Mouse (Mus musculus) megakaryocyte-erythroid progenitor cell, adult 5-6 weeks (primary cell): Measurements from ENCODE around the gene Tmem81. TPM values are rescaled to one million over a fixed set of nuclear protein-coding genes. Genes with fewer than 3 reads are reported as not detected.
"Not testable (repeated sequence)": the region's sequence is repeated elsewhere in the genome, so short reads cannot be mapped to it uniquely, and the experiment has no call there.

Source experiments
- ATAC-seq: replicated peaks from 2 replicates; pipeline ENCODE4 v1.8.0; 2016; ENCODE audit warnings: mild to moderate bottlenecking, inconsistent platforms; ENCODE audit not compliant: severe bottlenecking, poor library complexity, low FRiP score, low TSS enrichment
- total RNA-seq, 2 experiments: library from RNA; stranded (forward) in 1 of 2; stranded (reverse) in 1 of 2; fragments of 200-1000, 215-1000 nt in 1 of 2; fragments of >200 nt in 1 of 2; fragmentation: Nextera tagmentation in 1 of 2; gene quantifications; 2 replicates each; pipeline ENCODE4 v1.2.3; 2014 to 2017

The Tmem81 gene
- total RNA-seq (2014; fragmentation: Nextera tagmentation) (8.0 and 11.4 TPM in 2 replicates), total RNA-seq (2017) (2.3 and 7.4 TPM in 2 replicates)

DNA sequence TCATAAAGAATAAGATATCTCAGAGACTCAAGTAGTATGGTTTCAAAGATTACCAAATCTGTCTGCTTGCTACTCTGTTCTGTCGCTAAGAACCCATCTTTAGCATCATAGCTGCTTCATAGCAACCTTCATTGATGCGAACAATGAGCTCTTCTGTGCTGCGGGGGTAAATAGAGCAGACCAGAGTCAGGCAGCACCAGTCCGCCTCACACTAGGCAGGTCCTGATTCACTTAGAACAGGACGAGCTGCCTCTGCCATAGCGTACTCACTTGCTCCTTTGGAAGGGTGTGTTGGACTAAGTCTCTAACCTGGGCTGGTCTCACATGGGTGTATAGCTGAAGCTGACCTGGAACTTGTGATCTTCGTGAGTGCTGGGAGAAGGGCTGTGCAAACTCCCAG lies at the start of gene Tmem81:
Tmem81 (plus strand) TSS at position 173 of the 400 bp plus-strand sequence.
- ATAC-seq: no peak

DNA sequence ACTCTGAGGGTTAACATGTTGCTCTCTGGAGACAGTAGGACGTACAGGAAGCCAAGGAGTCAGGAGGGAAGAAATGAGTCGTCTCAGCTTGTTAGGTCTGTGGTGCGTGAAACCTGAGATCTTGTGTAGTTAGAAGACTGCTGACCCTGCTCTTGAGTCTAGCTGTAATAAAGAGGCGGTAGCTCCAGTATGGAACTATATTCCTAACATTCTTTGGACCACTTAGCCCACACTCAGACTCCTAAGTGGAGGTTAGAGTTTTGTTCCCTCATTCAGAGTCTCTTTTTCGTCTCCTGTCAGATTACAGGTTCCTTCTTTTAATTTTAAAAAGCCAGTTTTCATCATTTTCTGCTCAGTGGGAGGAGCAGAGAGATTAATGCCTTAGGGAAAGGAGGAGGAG lies 41.4 kb upstream of the Tmem81 start:
- no peak for ATAC-seq

DNA sequence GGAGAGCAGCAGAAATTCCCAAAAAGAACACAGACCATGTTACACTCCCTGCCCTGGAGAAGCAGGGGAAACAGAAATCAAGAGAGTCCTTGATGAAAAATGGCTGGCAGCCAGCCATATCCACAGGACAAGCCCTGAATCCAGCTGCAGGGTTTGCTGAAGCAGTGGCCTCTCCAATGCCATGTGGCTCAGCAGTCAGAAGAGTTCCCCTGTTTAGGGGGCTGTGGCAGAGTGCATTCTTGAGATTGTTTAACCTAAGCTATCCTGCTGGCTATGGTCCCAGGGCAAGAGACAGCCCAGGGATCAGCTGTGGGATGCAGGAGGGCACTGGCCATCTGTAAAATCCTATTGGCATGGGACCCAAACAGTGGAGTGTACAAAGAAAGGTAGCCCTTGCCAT lies 37.1 kb upstream of the Tmem81 start:
- no peak for ATAC-seq

DNA sequence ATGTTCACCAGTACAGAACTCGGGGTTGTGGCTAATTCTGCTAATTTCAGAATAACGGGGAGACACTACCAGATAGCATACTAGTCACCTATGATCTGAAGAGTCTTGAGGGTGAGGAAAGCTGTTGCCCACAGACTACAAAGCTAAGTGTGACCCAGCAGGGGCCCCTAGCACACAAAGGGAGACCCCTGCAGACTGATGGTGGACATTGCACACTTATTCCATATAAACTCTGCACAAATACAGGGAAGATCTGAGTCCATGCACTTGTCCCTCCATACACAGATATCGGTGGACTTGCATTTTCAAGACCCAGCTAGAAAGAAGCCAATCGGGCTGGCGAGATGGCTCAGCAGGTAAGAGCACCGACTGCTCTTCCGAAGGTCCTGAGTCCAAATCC lies 36.5 kb upstream of the Tmem81 start:
- 0 out of 2 replicates have a peak, but pooled peaks have one; percentile 13 for ATAC-seq

DNA sequence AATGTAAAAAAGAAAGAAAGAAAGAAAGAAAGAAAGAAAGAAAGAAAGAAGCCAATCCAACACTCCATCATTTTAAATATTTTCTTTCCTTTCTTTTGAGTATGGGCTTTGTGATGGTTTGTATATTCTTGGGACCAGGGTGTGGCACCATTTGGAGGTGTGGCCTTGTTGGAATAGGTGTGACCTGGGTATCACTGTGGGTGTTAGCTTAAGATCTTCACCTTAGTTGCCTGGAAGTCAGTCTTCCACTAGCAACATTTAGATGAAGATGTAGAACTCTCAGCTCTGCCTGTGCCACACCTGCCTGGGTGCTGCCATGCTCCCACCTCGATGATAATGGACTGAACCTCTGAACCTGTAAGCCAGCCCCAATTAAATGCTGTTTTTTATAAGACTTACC lies 36.0 kb upstream of the Tmem81 start:
- ATAC-seq: not testable (repeated sequence)

DNA sequence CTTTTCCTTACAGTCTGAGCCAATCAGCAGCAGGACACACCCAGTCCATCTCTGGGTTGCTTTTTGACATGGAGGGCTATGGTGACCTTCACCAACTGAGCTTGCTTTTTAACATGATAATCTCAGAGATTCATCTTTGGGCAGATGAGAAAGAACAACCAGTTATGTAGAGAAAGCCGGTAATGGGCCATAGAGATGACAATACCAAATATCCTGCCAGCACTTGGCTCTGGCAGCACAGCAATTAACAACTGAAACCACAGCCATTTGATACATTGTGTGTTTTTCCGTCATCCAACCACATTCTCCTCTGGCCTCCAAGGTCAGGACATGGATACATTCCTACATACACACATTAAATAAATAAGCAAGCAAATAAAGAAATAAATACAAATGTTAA lies 35.0 kb upstream of the Tmem81 start:
- ATAC-seq: no peak

DNA sequence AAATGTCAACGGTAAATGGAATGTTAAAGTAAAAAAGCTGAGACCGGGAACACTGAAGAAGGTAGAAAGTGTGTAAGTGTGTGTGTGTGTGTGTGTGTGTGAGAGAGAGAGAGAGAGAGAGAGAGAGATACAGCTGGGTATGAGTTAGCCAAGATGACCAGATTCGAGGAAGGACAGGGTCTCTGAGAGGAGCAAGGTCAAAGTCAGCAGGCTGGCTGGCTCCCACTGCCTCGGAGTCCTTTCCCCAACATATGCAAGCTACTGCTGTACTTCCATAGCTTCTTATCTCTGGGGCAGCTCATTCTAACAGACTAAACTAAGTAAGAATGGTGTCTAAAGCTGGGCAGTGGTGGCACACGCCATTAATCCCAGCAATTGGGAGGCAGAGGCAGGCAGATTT lies 34.5 kb upstream of the Tmem81 start:
- no peak for ATAC-seq

DNA sequence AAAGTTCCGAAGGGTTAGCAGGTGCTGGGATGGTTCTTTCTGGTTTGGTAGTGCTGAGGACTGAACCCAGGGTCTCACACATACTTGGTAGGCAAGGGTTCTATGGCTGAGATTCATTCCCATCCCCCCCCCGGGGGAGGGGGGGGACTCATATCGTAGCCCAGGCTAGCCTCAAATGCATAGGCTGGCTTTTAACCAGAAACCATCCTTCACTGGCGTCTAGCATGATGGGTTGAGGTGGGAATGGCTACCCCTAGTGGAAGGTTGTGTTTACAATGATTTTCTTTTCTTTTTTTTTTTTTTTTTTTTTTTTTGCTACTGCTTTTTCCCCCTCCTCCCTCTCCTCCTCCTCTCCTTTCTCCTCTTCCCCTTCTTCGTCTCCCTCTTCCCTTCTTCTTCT lies 33.5 kb upstream of the Tmem81 start:
- no peak for ATAC-seq

DNA sequence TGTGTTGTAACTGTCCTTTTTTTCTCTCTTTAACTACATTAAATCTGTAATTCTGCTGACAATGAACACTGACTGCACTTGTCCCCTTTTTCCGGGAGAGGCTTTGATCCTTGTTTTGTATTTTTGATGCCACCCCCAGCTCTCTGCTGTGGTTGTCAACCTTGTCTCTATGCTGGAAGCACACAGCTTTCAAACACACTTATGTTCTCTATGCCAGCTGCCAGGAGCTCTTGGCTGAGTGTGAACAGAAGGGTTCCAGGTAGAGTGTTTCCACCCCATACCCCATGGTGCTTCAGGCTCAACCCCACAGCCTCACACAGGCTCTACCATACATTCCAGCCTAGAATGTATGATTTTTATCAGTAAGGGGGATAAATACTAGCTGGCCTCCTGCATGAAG lies 31.5 kb upstream of the Tmem81 start:
- no peak for ATAC-seq

DNA sequence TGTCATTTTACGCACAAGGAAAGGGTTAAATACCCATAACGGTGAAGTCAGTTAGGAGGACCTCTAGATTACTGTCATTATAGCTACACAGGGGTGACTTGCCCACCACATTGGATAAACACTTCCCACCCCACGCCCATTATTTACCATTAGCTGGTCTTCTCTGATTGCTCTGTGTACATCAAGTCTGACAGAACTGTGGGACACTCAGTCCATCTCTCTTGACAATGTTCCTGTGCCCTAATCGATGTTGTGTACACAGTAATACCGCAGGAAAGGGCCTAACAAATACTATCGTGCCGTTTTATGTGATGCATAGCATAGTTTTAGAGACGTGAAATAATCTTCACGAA lies 29.5 kb upstream of the Tmem81 start:
- peak; percentile 58 for ATAC-seq

DNA sequence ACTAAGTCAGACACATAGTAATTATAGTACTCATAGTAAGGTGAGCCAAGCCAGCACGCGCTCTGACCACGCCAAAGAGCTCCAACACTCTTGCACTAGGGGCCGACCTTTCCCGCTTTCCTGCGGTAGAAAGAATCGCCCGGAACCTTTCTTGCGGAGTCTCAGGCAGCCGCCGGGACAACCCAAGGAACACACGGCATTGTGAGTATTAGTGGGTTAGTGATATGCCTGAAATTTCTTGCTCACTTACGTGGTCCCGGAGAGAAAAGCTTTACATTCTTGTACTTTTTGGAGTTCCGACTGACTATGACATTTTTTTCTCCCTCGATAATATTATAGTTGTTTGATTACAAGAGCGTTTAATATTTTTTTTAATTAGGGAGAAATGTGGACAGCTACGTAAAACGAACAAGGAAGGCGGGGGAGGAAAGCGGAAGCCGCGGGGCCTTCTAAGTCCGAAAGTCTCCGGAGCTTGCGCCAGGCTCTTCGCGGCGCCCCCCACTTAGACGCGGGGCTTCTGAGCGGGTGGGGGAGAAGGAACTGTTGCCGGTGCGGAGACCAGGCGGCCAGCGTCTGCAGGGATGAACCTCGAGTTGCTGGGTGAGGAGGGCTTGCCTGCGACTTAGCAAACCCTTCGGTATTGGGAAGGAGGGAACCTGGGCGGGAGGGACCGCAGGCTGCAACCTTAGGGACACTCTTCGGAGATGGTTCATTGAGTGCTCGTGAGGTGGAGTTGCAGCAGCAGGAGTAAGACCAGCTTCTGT lies 28.9 kb upstream of the Tmem81 start, which contains the start of gene Rbbp5:
Rbbp5 (plus strand) TSS at position 438 of the 764 bp plus-strand sequence.
- ATAC-seq: peak; percentile 83

DNA sequence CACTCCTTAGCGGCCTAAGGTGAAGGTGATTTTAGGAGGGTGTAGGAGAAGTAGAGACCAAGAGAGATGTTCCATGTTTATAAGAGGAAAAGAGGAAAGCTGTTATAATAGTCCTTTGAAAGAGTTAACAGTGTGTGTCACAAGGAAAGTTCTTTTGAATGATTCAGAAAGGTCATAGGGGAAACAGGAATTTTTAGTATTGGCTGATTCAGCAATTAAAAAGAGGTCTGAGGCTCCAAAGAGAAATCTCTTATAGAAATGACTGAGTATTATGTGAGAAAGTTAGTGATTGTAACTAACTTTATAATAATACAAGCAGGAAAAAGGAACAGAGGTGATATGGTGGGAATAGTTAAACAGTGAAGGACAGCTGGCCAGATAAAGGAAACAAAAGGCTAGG lies 26.6 kb upstream of the Tmem81 start:
- no peak for ATAC-seq

DNA sequence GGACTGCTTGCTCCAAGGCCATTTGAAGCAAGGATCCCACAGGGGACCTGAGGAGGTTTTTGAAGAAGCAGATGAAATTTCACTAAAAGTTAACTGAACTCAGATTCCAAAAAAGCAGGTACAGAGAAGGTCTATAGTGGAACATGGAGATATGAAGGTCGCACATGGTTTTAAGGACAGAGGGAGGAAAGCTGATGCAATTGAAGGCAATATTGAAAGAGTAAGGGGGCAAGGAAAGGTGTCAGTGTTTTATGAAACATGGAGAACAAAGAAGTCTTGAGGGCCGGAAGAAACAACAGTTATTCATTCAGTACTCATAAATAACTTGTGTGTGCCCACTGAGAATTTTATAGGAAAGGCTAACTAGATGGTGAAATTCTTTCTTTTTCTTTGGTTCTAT lies 24.4 kb upstream of the Tmem81 start:
- no peak for ATAC-seq

DNA sequence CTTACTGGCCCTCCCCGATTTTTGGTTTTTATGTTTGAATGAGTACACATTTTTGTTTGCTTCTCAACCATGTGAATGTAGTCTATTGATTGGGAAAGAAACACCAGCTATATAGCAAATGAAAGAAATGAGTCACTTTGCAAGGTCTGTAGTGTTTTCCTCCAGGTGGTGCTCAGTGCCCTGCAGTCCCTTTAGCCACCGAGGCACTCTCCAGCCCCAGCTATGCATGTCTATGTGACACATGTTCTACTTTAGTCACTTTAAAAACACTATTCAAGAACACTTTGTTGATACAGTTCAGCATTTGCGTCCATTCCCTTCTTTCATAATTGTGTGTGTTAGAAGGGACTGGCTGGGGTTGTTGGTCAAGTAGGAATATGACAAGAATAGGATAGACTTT lies 22.8 kb upstream of the Tmem81 start:
- no peak for ATAC-seq

DNA sequence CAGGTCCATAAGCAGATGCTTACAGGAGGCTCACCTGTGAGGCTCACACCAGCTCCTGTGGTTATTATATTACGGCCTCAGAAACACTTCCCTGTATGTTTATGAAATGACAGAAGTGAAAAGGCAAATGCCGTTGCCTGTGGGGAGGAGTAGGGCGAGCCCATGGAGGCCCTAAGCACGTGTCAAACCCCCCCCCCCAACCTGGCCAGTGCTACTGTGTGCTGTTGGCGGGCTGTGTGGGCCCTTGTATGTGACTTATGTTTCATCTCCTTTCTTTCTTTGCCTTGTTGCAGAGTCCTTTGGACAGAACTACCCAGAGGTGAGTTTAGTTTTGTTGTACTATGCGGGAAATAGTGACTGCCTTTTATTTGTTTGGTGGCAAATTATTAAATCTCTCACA lies 22.3 kb upstream of the Tmem81 start:
- no peak for ATAC-seq

DNA sequence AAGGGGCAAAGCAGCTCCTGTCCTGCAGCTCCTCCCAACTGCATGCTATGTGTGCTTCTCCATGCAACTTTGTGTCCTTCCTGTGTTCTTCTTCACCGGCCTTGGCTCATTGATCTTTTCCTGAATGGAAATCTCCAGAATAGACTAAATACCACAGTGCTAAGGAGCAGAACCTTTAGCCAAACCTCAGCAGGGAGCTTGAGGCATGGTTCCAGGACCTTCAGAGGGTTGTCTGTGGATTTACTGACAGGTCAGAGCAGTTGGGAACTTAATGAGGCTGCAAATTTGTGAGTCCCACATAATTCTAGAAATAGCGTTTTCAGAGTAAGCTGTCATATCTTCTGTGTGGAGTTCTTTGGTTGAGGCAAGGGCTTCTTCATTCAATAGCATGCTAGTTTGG lies 5.5 kb upstream of the Tmem81 start:
- ATAC-seq: no peak

DNA sequence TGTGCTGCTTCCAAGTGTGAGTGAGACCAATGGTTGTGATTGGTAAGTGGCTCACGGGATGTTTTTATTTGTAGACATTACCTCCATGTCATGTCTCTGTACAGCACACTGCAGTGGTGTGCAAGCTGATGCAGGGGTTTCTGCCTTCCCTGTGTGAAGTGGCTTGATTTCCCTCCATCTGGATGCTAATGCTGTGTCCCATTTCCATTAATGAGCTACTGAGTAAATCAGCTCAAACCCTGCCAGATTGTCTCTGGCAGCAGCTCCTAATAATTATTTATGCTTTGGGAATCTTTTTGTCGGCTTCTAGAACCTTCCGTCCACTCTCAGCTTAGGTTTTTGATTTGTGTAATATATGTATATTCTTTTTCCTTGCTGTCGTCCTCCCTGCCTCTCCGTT lies 875 bp upstream of the Tmem81 start:
- ATAC-seq: no peak

DNA sequence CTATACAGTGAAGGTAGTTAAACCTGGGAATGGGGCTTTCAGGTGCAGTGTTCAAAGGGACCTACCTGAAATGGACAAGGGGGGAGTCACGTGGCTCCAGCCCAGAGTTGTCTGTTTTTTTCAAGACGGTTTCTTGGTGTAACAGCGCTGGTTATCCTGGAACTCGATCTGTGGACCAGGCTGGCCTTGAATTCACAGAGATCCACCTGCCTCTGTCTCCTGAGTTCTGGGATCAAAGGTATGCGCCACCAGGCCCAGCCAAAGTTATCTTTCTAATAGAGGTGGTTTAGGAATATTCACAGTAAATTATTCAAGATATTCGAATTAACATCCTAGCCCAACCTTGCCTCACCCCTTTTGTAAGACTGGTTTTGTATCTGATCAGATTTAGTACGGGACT lies 626 bp downstream of the Tmem81 start:
- no peak for ATAC-seq

DNA sequence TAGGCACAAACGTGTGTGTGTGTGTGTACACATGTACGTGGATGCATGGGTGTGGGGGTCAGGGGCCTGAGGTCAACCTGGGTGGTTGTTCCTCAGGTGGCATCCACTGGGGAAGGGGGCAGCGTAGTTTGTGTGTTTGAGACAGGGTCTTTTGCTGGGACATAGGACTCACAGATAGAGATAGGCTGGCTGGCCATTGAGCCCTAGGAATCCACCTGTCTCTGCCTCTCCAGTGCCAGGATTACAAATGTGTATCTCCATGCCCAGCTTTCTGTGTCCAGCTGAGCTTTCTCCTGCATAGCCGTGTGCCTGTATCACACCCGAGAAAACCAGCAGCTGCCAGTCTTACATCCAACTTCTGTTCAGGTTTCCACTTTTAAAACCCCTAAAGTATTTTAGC lies 3.7 kb downstream of the Tmem81 start:
- ATAC-seq: no peak

DNA sequence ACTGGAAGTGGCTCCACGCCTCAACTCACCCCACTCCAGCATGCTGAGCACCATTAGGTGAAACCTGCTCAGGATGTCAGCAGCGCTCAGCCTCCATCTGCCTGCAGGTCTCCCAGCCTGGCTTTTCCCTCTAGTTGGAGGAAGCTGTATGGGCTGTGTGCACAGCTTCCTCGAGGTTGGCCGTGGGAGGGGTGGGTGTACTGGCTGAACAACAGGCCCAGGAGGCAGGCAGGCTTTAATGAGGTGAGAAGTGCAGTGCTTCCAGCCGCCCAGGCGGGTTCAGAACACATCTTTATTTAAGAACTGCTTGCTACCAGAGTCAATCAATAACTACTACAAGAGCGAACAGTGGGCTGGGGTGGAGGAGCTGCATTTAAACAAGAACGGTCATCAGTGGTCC lies 5.5 kb downstream of the Tmem81 start:
- no peak for ATAC-seq

DNA sequence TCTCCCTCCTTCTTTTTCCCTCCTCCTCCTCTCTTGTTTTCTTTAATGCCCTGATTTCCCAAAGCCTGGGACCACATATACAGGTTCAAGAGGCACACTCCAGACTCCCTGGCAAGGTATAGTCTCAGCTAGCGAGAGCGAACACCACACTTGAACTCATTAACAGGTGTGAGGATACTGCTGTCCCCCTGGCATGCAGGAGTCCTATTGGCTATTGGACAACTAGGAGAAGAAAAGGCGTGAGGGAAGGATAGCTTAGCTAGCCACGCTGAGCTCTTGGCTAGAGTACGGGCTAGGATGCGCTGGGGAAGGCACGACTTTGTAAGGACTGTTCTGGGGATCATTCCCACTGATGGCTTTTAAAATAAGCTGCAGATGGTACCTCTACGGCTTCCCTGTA lies 6.1 kb downstream of the Tmem81 start:
- ATAC-seq: no peak

DNA sequence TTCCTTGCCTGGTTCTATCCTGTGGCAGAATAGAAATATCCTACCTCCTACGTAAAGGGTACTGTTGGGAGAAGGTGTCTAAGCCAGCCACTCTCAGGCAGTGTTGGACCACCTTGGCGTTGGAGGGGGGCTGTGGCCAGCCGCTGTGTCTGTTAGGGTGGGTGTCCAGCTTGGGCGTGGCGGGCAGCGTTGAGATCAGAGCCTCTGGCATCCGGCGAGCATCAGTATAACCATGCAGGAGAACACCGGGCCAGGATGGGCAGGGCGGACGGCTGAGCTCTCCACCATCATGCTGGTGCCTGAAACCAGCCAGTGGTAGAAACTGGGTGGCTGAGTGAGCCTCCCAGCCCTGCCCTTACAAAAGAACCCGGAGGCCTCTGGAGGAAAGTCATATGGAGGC lies 9.3 kb downstream of the Tmem81 start:
- ATAC-seq: no peak
